Mouse (Mus musculus): ENCODE measurements around the gene Tnfsf14.

DNA sequence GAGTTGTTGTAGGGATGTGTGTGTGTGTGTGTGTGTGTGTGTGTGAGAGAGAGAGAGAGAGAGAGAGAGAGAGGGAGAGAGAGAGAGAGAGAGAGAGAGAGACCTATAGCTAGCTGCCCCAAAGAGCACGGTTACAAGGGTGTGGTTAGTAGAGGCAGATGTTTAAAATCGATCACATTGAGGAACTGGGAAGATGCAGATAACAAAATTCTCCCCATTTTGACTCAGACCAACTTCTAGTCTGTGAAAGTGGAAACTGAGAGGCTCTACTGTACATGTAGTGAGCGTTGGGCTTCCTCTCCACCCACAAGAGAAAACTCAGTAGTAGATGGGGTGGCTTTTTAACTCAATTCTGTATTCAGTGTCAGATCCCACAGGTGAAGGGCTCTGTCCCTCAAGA lies 54.3 kb downstream of the Tnfsf14 start:
- no peak for TF ChIP-seq EP300 (optimal IDR thresholded peaks at IDR 0.05)
- TF ChIP-seq CTCF (IDR thresholded peaks at IDR 0.05; ENCODE audit: low read depth), result no peak
